Mouse (Mus musculus): ENCODE measurements around the gene Pnpla7.

The Pnpla7 gene

DNA sequence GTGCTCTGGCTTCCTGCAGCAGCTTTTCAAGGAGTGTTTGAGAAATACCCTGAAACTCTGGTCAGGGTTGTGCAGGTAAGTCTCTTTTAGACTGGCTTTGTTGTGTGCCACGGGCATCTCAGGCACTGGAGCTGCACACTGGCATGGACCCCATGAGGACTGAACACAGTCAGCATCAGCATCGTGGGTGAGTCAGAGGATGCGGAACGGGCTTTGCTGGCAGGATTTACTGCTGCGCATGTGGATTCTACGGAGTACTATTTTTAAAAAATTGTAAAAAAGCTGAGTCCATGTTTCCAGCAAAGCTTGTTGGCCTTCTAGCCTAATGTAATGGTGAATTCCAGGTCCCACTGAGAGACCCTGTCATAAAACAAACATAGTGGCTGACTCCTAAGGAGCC is 19.5 kb downstream of the Pnpla7 start:
- no peak for DNase-seq

GRCm38 (mm10) chr2:24996471-24996870 is 20.6 kb downstream of the Pnpla7 start:
- no peak for DNase-seq

GRCm38 (mm10) chr2:25000544-25001235 is 24.9 kb downstream of the Pnpla7 start:
- DNase-seq, result peak; percentile 66

DNA sequence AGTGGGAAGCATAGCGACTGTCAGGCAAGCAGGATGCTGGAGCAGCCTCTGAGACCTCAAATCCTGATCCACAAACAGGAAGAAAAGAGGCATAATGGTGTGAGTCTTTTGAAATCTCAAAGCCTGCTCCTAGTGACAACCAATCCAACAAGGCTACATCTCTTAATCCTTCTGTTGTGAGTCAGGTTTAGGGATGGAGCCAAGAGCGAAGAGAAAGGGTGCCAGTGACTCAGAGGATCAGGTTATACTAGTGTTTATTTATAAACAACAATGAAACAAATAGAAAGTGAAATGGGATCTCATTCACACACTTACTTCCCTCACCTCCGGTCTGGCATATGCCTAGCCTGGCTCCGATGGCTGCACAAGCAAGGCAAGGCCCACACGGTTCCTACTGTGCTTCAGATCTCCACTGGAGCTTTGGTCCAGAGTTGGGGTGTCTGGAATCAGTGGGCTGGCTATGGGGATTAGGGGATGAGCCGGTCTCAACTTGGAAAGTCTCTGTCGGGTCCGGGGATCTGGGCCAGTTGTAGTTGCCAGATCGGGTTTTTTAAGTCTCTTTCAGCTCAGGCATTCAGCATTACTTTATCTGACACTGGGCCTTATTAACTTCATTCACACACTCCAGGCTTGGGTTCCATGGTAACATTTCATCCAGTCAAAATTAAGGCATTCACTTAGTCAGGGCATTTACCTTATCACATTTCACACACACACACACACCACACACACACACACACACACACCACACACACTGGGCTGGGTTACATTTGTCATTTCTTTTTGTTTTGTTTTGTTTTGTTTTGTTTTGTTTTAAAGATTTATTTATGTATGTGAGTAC is 28.3 kb downstream of the Pnpla7 start:
- no peak for DNase-seq

DNA sequence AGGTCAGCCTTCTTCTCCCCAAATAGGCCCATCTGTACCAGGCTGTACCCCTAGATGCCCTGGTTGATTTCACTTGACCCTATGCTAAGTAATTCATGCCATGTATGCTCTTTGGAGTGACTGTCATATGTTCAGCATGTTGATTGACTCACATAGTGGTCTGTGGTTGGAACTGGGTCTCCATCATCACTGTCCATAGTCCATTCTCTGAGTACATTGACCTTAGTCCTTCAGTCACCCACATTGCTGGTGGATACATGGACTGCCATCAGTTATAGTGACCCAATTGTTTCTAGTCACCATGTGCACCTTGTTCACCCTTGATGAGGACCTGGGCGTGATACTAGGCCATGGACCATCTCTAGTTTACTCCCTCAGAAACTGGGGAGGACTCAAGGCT is 30.9 kb downstream of the Pnpla7 start:
- no peak for DNase-seq

- no peak for DNase-seq
Observed at GRCm38 (mm10) chr2:25008250-25008649, 32.4 kb downstream of the Pnpla7 start.

DNA sequence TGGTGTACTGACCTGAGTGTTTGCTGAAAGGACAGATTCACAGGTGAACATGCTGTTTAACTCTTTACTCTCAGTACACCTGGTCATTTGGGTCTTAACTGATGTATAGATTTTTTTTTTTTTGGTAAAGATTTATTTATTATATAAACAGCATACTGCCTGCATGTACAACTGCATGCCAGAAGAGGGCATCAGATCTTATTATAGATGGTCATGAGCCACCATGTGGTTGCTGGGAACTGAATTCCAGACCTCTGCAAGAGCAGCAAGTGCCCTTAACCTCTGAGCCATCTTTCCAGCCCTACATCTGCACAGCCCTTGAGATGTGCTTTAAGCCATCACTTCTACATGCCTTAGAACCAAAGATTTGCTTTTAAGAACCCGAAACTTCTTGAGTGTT is 46.8 kb downstream of the Pnpla7 start:
- DNase-seq, result no peak

DNA sequence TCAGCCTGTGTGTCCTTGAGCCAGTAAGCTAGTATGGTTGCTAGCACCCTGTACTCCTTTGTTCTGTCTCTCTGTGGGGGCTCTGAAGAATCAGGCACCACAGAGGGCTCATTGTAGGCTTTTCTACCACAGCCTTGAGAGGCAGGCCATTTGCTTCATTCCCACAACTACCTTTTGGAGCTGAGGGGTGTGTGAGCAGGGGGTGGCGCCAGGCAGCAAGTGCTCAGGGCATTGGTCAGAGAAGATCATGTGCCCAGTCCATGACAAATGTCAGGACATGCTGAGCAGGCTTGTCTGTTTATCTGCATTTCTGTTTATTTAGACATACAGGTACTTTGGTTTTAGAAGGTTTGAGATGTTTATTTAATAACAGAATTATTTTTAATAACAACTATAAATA is 49.3 kb downstream of the Pnpla7 start:
- DNase-seq, result no peak

DNA sequence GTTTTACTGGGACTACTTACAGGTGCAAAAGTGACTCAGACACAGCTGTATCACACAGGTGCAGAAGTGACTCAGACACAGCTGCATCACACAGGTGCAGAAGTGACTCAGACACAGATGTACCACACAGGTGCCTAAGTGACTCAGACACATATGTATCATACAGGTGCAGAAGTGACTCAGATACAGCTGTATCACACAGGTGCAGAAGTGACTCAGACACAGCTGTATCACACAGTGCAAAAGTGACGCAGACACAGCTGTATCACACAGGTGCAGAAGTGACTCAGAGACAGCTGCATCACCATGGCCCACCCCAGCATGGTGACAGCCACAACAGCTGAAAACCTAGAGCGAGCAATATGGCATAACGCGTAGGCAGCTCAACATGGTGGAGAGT is 59.2 kb downstream of the Pnpla7 start:
- DNase-seq, result no peak

GRCm38 (mm10) chr2:25040089-25040488 is 64.3 kb downstream of the Pnpla7 start:
- DNase-seq, result no peak

- no peak for DNase-seq
Observed at GRCm38 (mm10) chr2:25050921-25051320, 75.1 kb downstream of the Pnpla7 start.

- no peak for DNase-seq
Observed at GRCm38 (mm10) chr2:25051450-25051849, 75.6 kb downstream of the Pnpla7 start.

DNA sequence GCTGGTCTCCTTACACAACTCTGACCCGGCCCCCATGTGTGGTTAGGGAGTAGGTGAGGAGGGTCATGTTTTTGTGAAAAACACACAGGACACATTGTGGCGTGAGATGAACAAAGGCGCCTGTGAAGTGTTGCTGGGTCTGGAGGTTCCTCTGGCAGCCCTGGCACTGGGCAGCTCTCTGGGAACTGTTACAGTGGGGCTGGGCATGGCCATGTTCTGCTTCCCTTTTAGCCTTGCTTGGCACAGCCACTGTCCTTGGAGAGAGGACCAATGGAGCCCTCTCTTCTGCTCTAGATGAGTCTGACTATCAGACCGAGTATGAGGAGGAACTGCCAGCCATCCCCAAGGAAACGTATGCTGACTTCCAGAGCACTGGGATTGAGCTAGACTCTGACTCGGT is 77.3 kb downstream of the Pnpla7 start:
- DNase-seq, result no peak

- peak; percentile 94 for DNase-seq
Observed at GRCm38 (mm10) chr2:25054221-25055067, 78.6 kb downstream of the Pnpla7 start, which contains the start of gene Nsmf. Nsmf (plus strand) TSS chr2:25054355.

DNA sequence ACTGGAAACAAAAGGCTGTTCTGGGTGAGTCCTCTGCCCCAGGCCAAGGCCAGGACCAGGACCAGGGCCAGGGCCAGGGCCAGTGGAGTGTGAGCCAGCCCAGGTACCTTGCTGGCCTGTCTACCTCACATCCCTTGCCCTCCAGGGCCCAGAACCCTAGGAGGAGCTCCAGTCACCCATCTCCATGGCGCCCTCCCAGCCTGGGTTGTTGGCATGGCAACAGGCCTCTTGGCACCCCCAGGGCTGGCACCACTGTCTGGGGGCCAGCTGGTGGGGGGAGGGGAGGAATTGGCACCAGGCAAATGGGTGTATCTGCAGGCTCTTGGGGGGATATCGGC is 79.2 kb downstream of the Pnpla7 start:
- DNase-seq, result peak; percentile 41

- no peak for DNase-seq
Observed at GRCm38 (mm10) chr2:25055409-25056155, 79.7 kb downstream of the Pnpla7 start.

DNA sequence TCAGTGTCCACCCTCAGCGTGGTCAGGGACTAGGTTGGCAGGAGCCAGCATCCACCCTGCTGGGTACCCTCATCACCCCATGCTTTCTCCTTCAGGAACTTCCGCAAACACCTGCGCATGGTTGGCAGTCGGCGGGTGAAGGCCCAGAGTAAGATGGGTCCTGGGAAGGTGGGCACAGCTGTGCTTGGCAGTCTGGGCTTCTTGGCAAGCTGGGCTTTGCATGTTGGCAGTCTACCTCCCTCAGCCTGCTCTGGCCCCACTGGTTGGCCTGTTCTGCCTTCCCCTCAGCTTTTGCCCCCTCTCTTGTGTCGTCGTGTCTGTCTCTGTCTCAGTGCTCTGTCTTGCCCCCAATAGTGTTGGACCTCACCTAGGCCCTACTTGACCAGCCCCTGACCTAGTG is 83.1 kb downstream of the Pnpla7 start:
- DNase-seq, result no peak

- DNase-seq, result no peak
Observed at GRCm38 (mm10) chr2:25063523-25063922, 87.7 kb downstream of the Pnpla7 start.

- DNase-seq, result no peak
Observed at GRCm38 (mm10) chr2:25064285-25064684, 88.5 kb downstream of the Pnpla7 start.

DNA sequence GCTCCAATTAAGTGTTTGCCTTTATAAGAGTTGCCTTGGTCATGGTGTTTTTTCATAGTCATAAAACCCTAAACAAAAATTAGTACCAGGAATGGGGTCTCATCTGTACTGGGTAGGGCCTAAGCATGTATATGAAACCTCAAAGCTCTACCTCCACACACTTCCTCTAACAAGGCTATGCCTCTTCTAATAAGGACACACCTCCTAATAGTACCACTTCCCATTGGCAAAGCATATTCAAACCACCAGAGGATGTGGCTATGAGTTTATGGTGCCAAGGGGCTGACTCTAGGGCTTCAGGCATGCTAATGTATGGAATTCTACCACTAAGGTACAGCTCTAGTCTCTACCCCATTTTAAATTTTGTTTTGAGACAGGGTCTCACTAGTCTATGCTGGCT is 89.7 kb downstream of the Pnpla7 start:
- no peak for DNase-seq

- DNase-seq, result no peak
Observed at GRCm38 (mm10) chr2:25066552-25066951, 90.7 kb downstream of the Pnpla7 start.

- DNase-seq, result no peak
Observed at GRCm38 (mm10) chr2:25069537-25069936, 93.7 kb downstream of the Pnpla7 start.

DNA sequence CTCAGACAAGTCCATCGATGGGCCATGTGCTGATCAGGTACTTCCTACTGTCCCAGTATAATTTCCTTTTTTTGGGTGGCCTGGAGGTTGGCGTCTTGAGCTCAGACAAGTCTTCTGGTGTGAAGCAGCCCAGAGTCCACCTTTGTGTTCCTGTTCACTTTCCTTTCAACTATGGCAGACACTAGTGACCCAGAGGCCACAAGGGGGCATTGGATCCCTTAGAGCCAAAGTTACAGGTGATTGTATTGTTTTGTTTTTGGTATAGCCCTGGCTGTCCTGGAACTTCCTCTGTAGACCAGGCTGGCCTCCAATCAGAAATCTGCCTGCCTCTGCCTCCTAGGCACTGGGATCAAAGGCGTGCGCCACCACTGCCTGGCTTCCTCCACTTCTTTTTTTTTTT is 96.6 kb downstream of the Pnpla7 start:
- DNase-seq, result no peak

All from kidney, postnatal 10 days (tissue).